In the genomic region with DNA sequence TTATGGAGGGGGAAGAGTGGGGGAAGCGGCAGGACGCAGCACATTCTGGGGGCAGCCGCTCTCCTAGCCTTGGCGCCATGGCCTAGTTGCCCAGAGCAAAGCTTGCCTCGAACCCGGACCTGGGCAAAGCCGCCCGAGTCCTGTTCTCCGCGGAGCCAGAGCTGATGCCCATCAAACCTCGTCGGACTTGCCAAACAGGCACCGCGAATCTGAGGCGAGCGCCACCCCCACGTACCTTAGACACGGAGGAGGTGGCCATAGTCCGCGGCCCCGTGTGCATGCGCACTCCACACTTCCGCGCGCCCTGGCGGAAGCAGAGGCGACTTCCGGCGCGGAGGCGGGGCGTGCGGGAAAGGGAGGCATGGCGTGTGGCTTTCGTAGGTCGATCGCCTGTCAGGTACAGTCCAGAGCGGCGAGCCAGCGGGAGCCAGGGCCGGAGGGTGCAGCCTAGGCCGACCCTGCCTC, we compare ENCODE assay signal across 8 mouse cellular contexts. TPM values are rescaled to one million over a fixed set of nuclear protein-coding genes. Genes with fewer than 3 reads are reported as not detected.
A peak's percentile ranks its signal among the peaks of the same experiment; 100 is the strongest.
DNase-seq lines count a peak whose midpoint lies in the region; ATAC-seq and TF ChIP-seq lines count a peak whose summit lies in the region.

A gene (minus strand): TSS at position 315 of the 465 bp plus-strand sequence.
A gene (plus strand): TSS at position 328 of the 465 bp plus-strand sequence.

- peak within 1 kb of the TSS; percentile 79 for H3K4me2 ChIP-seq in heart, embryonic 15.5 days
- peak within 1 kb of the TSS; percentile 83 for H3K4me2 ChIP-seq in liver, embryonic 14.5 days (ENCODE audit: low read depth)
- H3K4me2 ChIP-seq in neural tube, embryonic 11.5 days (ENCODE audit: low read depth), result peak within 1 kb of the TSS; percentile 71
- H3K4me2 ChIP-seq in stomach, postnatal 0 days (replicated peaks; ENCODE audit: low read depth), result peak within 1 kb of the TSS; percentile 85

- H3K9me3 ChIP-seq in forebrain, embryonic 10.5 days, result no peaks in the 10 kb centered on the region
- no peaks in the 10 kb centered on the region for H3K9me3 ChIP-seq in heart, embryonic 15.5 days (replicated peaks)
- no peaks in the 10 kb centered on the region for H3K9me3 ChIP-seq in liver, embryonic 14.5 days (ENCODE audit: control insufficient read depth, low read length)
- no peaks in the 10 kb centered on the region for H3K9me3 ChIP-seq in neural tube, embryonic 11.5 days (ENCODE audit: control insufficient read depth, low read length)
- H3K9me3 ChIP-seq in stomach, postnatal 0 days (ENCODE audit: control insufficient read depth, low read length), result no peaks in the 10 kb centered on the region

- TF ChIP-seq CTCF in liver, embryonic 14.5 days (IDR thresholded peaks at IDR 0.05; ENCODE audit: low read depth), result peak; percentile 61
- peak; percentile 54 for TF ChIP-seq CTCF in stomach, postnatal 0 days (IDR thresholded peaks at IDR 0.05; ENCODE audit: low read depth)

- H3K36me3 ChIP-seq in forebrain, embryonic 10.5 days (replicated peaks), result peaks cover 13% of the 10 kb centered on the region
- peaks cover 2% of the 10 kb centered on the region for H3K36me3 ChIP-seq in heart, embryonic 15.5 days
- H3K36me3 ChIP-seq in liver, embryonic 14.5 days (replicated peaks; ENCODE audit: control insufficient read depth, insufficient read depth, low read depth), result no peaks in the 10 kb centered on the region; the same call in 1 of the 2 replicates
- no peaks in the 10 kb centered on the region for H3K36me3 ChIP-seq in neural tube, embryonic 11.5 days (ENCODE audit: control insufficient read depth, insufficient read depth, low read length)
- H3K36me3 ChIP-seq in stomach, postnatal 0 days (ENCODE audit: control insufficient read depth, insufficient read depth, low read length), result no peaks in the 10 kb centered on the region

- under 1% methylated on average over 42 of the region's 42 CpGs for WGBS in forebrain, embryonic 10.5 days
- WGBS in heart, embryonic 15.5 days, result under 1% methylated on average over 42 of the region's 42 CpGs
- under 1% methylated on average over 42 of the region's 42 CpGs for WGBS in liver, embryonic 14.5 days (ENCODE audit: insufficient replicate concordance)
- WGBS in neural tube, embryonic 11.5 days, result under 1% methylated on average over 42 of the region's 42 CpGs
- under 1% methylated on average over 42 of the region's 42 CpGs for WGBS in stomach, postnatal 0 days

- peaks cover 26% of the 10 kb centered on the region for H3K4me1 ChIP-seq in forebrain, embryonic 10.5 days
- H3K4me1 ChIP-seq in heart, embryonic 15.5 days (replicated peaks), result peaks cover 23% of the 10 kb centered on the region
- peaks cover 14 to 18% of the 10 kb centered on the region in 2 experiments for H3K4me1 ChIP-seq in liver, embryonic 14.5 days (replicated peaks; ENCODE audit: control insufficient read depth in 2 of 2, insufficient read depth in 2 of 2, low read length in 1 of 2)
- peaks cover 15% of the 10 kb centered on the region for H3K4me1 ChIP-seq in neural tube, embryonic 11.5 days (ENCODE audit: control insufficient read depth, insufficient read depth, low read length)
- H3K4me1 ChIP-seq in stomach, postnatal 0 days (replicated peaks; ENCODE audit: control insufficient read depth, insufficient read depth), result peaks cover 2% of the 10 kb centered on the region; the same call in 1 of the 2 replicates

- H3K9ac ChIP-seq in heart, embryonic 15.5 days, result peak within 1 kb of the TSS; percentile 97
- peak within 1 kb of the TSS; percentile 94 for H3K9ac ChIP-seq in liver, embryonic 14.5 days (replicated peaks)
- H3K9ac ChIP-seq in neural tube, embryonic 11.5 days (ENCODE audit: low read length), result peak within 1 kb of the TSS; percentile 89
- H3K9ac ChIP-seq in stomach, postnatal 0 days (ENCODE audit: low read length), result peak within 1 kb of the TSS; percentile 83

- no peaks in the 10 kb centered on the region for H3K27me3 ChIP-seq in forebrain, embryonic 10.5 days (ENCODE audit: poor library complexity, severe bottlenecking)
- no peaks in the 10 kb centered on the region for H3K27me3 ChIP-seq in heart, embryonic 15.5 days
- no peaks in the 10 kb centered on the region for H3K27me3 ChIP-seq in liver, embryonic 14.5 days (ENCODE audit: control insufficient read depth, insufficient read depth, low read length)
- H3K27me3 ChIP-seq in neural tube, embryonic 11.5 days (ENCODE audit: control insufficient read depth, insufficient read depth, low read length), result no peaks in the 10 kb centered on the region
- H3K27me3 ChIP-seq in stomach, postnatal 0 days (ENCODE audit: control insufficient read depth, insufficient read depth, low read length), result no peaks in the 10 kb centered on the region

- peak within 1 kb of the TSS; percentile 94 for H3K27ac ChIP-seq in forebrain, embryonic 10.5 days
- H3K27ac ChIP-seq in heart, embryonic 15.5 days, result peak within 1 kb of the TSS; percentile 89
- H3K27ac ChIP-seq in liver, embryonic 14.5 days, result peak within 1 kb of the TSS; percentile 77
- 0 out of 2 replicates have a peak within 1 kb of the TSS, but pooled peaks have one; percentile 60 for H3K27ac ChIP-seq in neural tube, embryonic 11.5 days (ENCODE audit: low read depth, low read length)
- peak within 1 kb of the TSS; percentile 89 for H3K27ac ChIP-seq in stomach, postnatal 0 days (replicated peaks)

- peak; percentile 86 for DNase-seq in c-Kit-negative CD71-positive TER-119-positive erythroid progenitor cells, embryonic 14.5 days (ENCODE audit: low read depth, low spot score)
- DNase-seq in forebrain, embryonic 10.5 days (ENCODE audit: extremely low spot score, low spot score), result peak; percentile 85
- DNase-seq in kidney, postnatal 25 days, result peak; percentile 92 to 97
- DNase-seq in liver, embryonic 14.5 days (ENCODE audit: low read depth in 3 of 3, low spot score in 3 of 3), result peak; percentile 87 to 89 (median 87)
- DNase-seq in neural tube, embryonic 11.5 days (ENCODE audit: low spot score), result peak; percentile 94
- peak; percentile 95 for DNase-seq in stomach, postnatal 0 days (ENCODE audit: low spot score)

- no peak for TF ChIP-seq EP300 in liver, embryonic 14.5 days (IDR thresholded peaks at IDR 0.05; ENCODE audit: low read depth)
- TF ChIP-seq EP300 in stomach, postnatal 0 days (optimal IDR thresholded peaks at IDR 0.05), result no peak

- ATAC-seq in CD4-positive, CD25-positive, alpha-beta regulatory T cell, adult 4 months, result peak; percentile 98
- ATAC-seq in heart, embryonic 15.5 days (replicated peaks; ENCODE audit: insufficient number of reproducible peaks, insufficient read depth, low FRiP score, low read depth), result peak; percentile 97
- ATAC-seq in liver, embryonic 14.5 days (ENCODE audit: insufficient read depth), result peak; percentile 97
- peak; percentile 97 for ATAC-seq in neural tube, embryonic 11.5 days (ENCODE audit: insufficient read depth, low FRiP score, low TSS enrichment)
- ATAC-seq in stomach, postnatal 0 days (ENCODE audit: low FRiP score, low TSS enrichment), result peak; percentile 99

- peak within 1 kb of the TSS; percentile 82 for H3K4me3 ChIP-seq in forebrain, embryonic 10.5 days
- H3K4me3 ChIP-seq in heart, embryonic 15.5 days, result peak within 1 kb of the TSS; percentile 87
- peak within 1 kb of the TSS; percentile 80 to 86 for H3K4me3 ChIP-seq in liver, embryonic 14.5 days (ENCODE audit: insufficient read depth in 1 of 2, low read depth in 2 of 2, low read length in 2 of 2)
- H3K4me3 ChIP-seq in neural tube, embryonic 11.5 days (ENCODE audit: low read depth, low read length), result peak within 1 kb of the TSS; percentile 79
- H3K4me3 ChIP-seq in stomach, postnatal 0 days (ENCODE audit: low read depth, low read length), result peak within 1 kb of the TSS; percentile 70

RNA-seq across cellular contexts. Expression of the first gene that starts in this region (rescaled TPM):
- 100 to 1,000 TPM; 101 to 113 TPM for polyA plus RNA-seq in CD4-positive, CD25-positive, alpha-beta regulatory T cell, adult 4 months (2017; shearing (Covaris generic))
- 108 and 119 TPM in 2 replicates for polyA plus RNA-seq in forebrain, embryonic 10.5 days (2016; fragmentation: Nextera tagmentation; extraction: Ambion mirVana)
- 58.0 and 63.8 TPM in 2 replicates for polyA plus RNA-seq in heart, embryonic 15.5 days (2015; fragmentation: Nextera tagmentation; extraction: Ambion mirVana)
- polyA plus RNA-seq in liver, embryonic 14.5 days (2012; rRNA removed), result 14.7 and 21.9 TPM in 2 replicates
- 45.0 and 48.8 TPM in 2 replicates for polyA plus RNA-seq in liver, embryonic 14.5 days (2014; fragmentation: Nextera tagmentation; extraction: Ambion mirVana)
- 109 and 112 TPM in 2 replicates for polyA plus RNA-seq in neural tube, embryonic 11.5 days (2014; fragmentation: Nextera tagmentation; extraction: Ambion mirVana)
- polyA plus RNA-seq in stomach, postnatal 0 days (2015; fragmentation: Nextera tagmentation; extraction: Ambion mirVana), result 29.4 TPM in 2 replicates

RNA-seq across cellular contexts. Expression of the second gene that starts in this region (rescaled TPM):
- polyA plus RNA-seq in CD4-positive, CD25-positive, alpha-beta regulatory T cell, adult 4 months (2017; shearing (Covaris generic)), result 10 to 100 TPM; 45.6 to 59.2 TPM
- 78.5 and 79.8 TPM in 2 replicates for polyA plus RNA-seq in forebrain, embryonic 10.5 days (2016; fragmentation: Nextera tagmentation; extraction: Ambion mirVana)
- polyA plus RNA-seq in heart, embryonic 15.5 days (2015; fragmentation: Nextera tagmentation; extraction: Ambion mirVana), result 45.4 and 49.0 TPM in 2 replicates
- polyA plus RNA-seq in liver, embryonic 14.5 days (2012; rRNA removed), result 9.9 and 17.4 TPM in 2 replicates
- polyA plus RNA-seq in liver, embryonic 14.5 days (2014; fragmentation: Nextera tagmentation; extraction: Ambion mirVana), result 23.5 and 28.4 TPM in 2 replicates
- polyA plus RNA-seq in neural tube, embryonic 11.5 days (2014; fragmentation: Nextera tagmentation; extraction: Ambion mirVana), result 65.7 and 67.7 TPM in 2 replicates
- polyA plus RNA-seq in stomach, postnatal 0 days (2015; fragmentation: Nextera tagmentation; extraction: Ambion mirVana), result 41.4 and 43.8 TPM in 2 replicates

Comparison
In these comparisons a context has a peak if more than half of its experiments do, and no peak if none do; other contexts are left out.
1. Peak in every context shown above with its lines: DNase-seq, ATAC-seq, H3K4me3 ChIP-seq and H3K27ac ChIP-seq.